Mouse (Mus musculus): ENCODE measurements around the gene Atp13a4.

DNA sequence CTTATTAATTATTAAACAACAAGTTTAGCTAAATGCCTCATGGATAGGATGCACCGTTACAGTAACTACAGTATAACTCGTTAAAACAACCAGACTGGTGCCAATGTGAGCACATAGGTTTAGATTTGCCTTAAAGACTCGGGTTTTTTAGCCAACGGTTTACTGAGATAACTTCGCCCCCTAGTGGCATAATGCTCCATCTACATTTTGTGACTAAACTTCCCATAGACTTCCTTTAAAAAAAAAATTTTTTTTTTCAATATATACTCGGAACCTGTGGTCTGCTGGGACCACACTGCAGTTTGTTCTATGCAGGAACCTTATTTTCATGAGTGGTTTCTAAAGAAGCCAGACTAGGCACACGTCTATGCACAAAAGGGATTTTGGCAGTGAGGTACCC, 16.2 kb upstream of the Atp13a4 start:
- TF ChIP-seq CTCF (IDR thresholded peaks at IDR 0.05; ENCODE audit: low read depth, low read length) = peak; percentile 44
- no peak for TF ChIP-seq POLR2A (IDR thresholded peaks at IDR 0.05; ENCODE audit: insufficient read depth, low read length)
